Mouse (Mus musculus): ENCODE measurements around the gene Pam16. TPM values are rescaled to one million over a fixed set of nuclear protein-coding genes. Genes with fewer than 3 reads are reported as not detected.
A peak's percentile ranks its signal among the peaks of the same experiment; 100 is the strongest.

Gene Pam16
- polyA plus RNA-seq, 1 experiment from 2014 or later: 94.8 TPM

- 92% methylated on average over 6 of the region's 6 CpGs for WGBS
- no peaks in the 10 kb centered on the region for H3K9me3 ChIP-seq (replicated peaks)
- H3K27ac ChIP-seq (replicated peaks): no peak overlapping the region
- H3K27me3 ChIP-seq (ENCODE audit: low read depth, poor library complexity, severe bottlenecking): no peaks in the 10 kb centered on the region
- no peak overlapping the region for H3K4me3 ChIP-seq
- no peak for DNase-seq (ENCODE audit: low spot score)
- H3K4me1 ChIP-seq: peaks cover 23% of the 10 kb centered on the region
- H3K36me3 ChIP-seq: peaks cover 11% of the 10 kb centered on the region
Measured at GRCm38 (mm10) chr16:4627105-4627504, 2.3 kb upstream of the Pam16 start.

GRCm38 (mm10) chr16:4624074-4624473 is 714 bp downstream of the Pam16 start:
- Histone ChIP-seq H3K36me3 (peaks cover 19% of the 10 kb centered on the region), H3K27me3 (ENCODE audit: low read depth, poor library complexity, severe bottlenecking) (no peaks in the 10 kb centered on the region), H3K9me3 (replicated peaks) (no peaks in the 10 kb centered on the region), H3K4me1 (peaks cover 23% of the 10 kb centered on the region), H3K27ac (replicated peaks) (peak overlapping the region; percentile 89), H3K4me3 (peak overlapping the region; percentile 83)
- DNase-seq (ENCODE audit: low spot score): no peak
- 25% methylated on average over 9 of the region's 9 CpGs for WGBS

- Histone ChIP-seq H3K4me3 (no peak overlapping the region), H3K36me3 (peaks cover 85% of the 10 kb centered on the region)
Measured at GRCm38 (mm10) chr16:4616829-4617228, 8.0 kb downstream of the Pam16 start.

GRCm38 (mm10) chr16:4615297-4615696 is 9.5 kb downstream of the Pam16 start:
- H3K4me3 ChIP-seq: no peak overlapping the region
- H3K27me3 ChIP-seq (ENCODE audit: low read depth, poor library complexity, severe bottlenecking): no peaks in the 10 kb centered on the region
- no peak for DNase-seq (ENCODE audit: low spot score)
- no peaks in the 10 kb centered on the region for H3K9me3 ChIP-seq (replicated peaks)
- H3K27ac ChIP-seq (replicated peaks): no peak overlapping the region
- 96% methylated on average over 1 of the region's 1 CpGs for WGBS
- no peaks in the 10 kb centered on the region for H3K4me1 ChIP-seq
- H3K36me3 ChIP-seq: peaks cover 98% of the 10 kb centered on the region

More at GRCm38 (mm10) chr16:4616829-4617228, 8.0 kb downstream of the Pam16 start:
- Histone ChIP-seq H3K27me3 (ENCODE audit: low read depth, poor library complexity, severe bottlenecking) (no peaks in the 10 kb centered on the region), H3K9me3 (replicated peaks) (no peaks in the 10 kb centered on the region), H3K27ac (replicated peaks) (no peak overlapping the region), H3K4me1 (no peaks in the 10 kb centered on the region)
- DNase-seq (ENCODE audit: low spot score): no peak
- 86% methylated on average over 4 of the region's 4 CpGs for WGBS

GRCm38 (mm10) chr16:4614639-4615038 is 10.1 kb downstream of the Pam16 start:
- no peaks in the 10 kb centered on the region for H3K4me1 ChIP-seq
- peaks cover 98% of the 10 kb centered on the region for H3K36me3 ChIP-seq
- no peak for DNase-seq (ENCODE audit: low spot score)
- H3K9me3 ChIP-seq (replicated peaks): no peaks in the 10 kb centered on the region
- H3K4me3 ChIP-seq: no peak overlapping the region
- H3K27me3 ChIP-seq (ENCODE audit: low read depth, poor library complexity, severe bottlenecking): no peaks in the 10 kb centered on the region
- WGBS: 93% methylated on average over 3 of the region's 3 CpGs
- H3K27ac ChIP-seq (replicated peaks): no peak overlapping the region

GRCm38 (mm10) chr16:4613736-4614135 is 11.1 kb downstream of the Pam16 start:
- peaks cover 99% of the 10 kb centered on the region for H3K36me3 ChIP-seq
- 93% methylated on average over 9 of the region's 9 CpGs for WGBS

GRCm38 (mm10) chr16:4611676-4612075 is 13.1 kb downstream of the Pam16 start:
- no peak overlapping the region for H3K27ac ChIP-seq (replicated peaks)
- no peak overlapping the region for H3K4me3 ChIP-seq
- DNase-seq (ENCODE audit: low spot score): no peak
- 93% methylated on average over 7 of the region's 7 CpGs for WGBS
- H3K9me3 ChIP-seq (replicated peaks): no peaks in the 10 kb centered on the region
- H3K36me3 ChIP-seq: peaks cover 84% of the 10 kb centered on the region
- H3K4me1 ChIP-seq: peaks cover 15% of the 10 kb centered on the region
- H3K27me3 ChIP-seq (ENCODE audit: low read depth, poor library complexity, severe bottlenecking): no peaks in the 10 kb centered on the region

More at GRCm38 (mm10) chr16:4613736-4614135, 11.1 kb downstream of the Pam16 start:
- H3K9me3 ChIP-seq (replicated peaks): no peaks in the 10 kb centered on the region
- 0 out of 2 replicates have a peak overlapping the region, but pooled peaks have one; percentile 7 for H3K27ac ChIP-seq (replicated peaks)
- no peak for DNase-seq (ENCODE audit: low spot score)
- no peak overlapping the region for H3K4me3 ChIP-seq
- no peaks in the 10 kb centered on the region for H3K27me3 ChIP-seq (ENCODE audit: low read depth, poor library complexity, severe bottlenecking)
- no peaks in the 10 kb centered on the region for H3K4me1 ChIP-seq

- H3K36me3 ChIP-seq: peaks cover 79% of the 10 kb centered on the region
- H3K27ac ChIP-seq (replicated peaks): no peak overlapping the region
- H3K4me3 ChIP-seq: no peak overlapping the region
- no peak for DNase-seq (ENCODE audit: low spot score)
- H3K4me1 ChIP-seq: peaks cover 20% of the 10 kb centered on the region
- H3K9me3 ChIP-seq (replicated peaks): no peaks in the 10 kb centered on the region
- no peaks in the 10 kb centered on the region for H3K27me3 ChIP-seq (ENCODE audit: low read depth, poor library complexity, severe bottlenecking)
- 96% methylated on average over 5 of the region's 5 CpGs for WGBS
Measured at GRCm38 (mm10) chr16:4611193-4611592, 13.6 kb downstream of the Pam16 start.

GRCm38 (mm10) chr16:4608532-4609059 is 16.2 kb downstream of the Pam16 start:
- H3K36me3 ChIP-seq: peaks cover 53% of the 10 kb centered on the region
- WGBS: 88% methylated on average over 19 of the region's 19 CpGs

GRCm38 (mm10) chr16:4607818-4608531 is 16.8 kb downstream of the Pam16 start:
- 63% methylated on average over 9 of the region's 9 CpGs for WGBS
- Histone ChIP-seq H3K27ac (replicated peaks) (no peak overlapping the region), H3K9me3 (replicated peaks) (no peaks in the 10 kb centered on the region), H3K4me1 (peaks cover 52% of the 10 kb centered on the region), H3K36me3 (peaks cover 47% of the 10 kb centered on the region), H3K4me3 (no peak overlapping the region), H3K27me3 (ENCODE audit: low read depth, poor library complexity, severe bottlenecking) (no peaks in the 10 kb centered on the region)
- DNase-seq (ENCODE audit: low spot score): peak; percentile 77

More at GRCm38 (mm10) chr16:4608532-4609059, 16.2 kb downstream of the Pam16 start:
- DNase-seq (ENCODE audit: low spot score): no peak
- H3K27ac ChIP-seq (replicated peaks): no peak overlapping the region
- H3K4me1 ChIP-seq: peaks cover 46% of the 10 kb centered on the region
- no peaks in the 10 kb centered on the region for H3K27me3 ChIP-seq (ENCODE audit: low read depth, poor library complexity, severe bottlenecking)
- no peaks in the 10 kb centered on the region for H3K9me3 ChIP-seq (replicated peaks)
- H3K4me3 ChIP-seq: no peak overlapping the region

- Histone ChIP-seq H3K4me3 (no peak overlapping the region), H3K9me3 (replicated peaks) (no peaks in the 10 kb centered on the region), H3K4me1 (peaks cover 67% of the 10 kb centered on the region), H3K36me3 (peaks cover 33% of the 10 kb centered on the region), H3K27me3 (ENCODE audit: low read depth, poor library complexity, severe bottlenecking) (no peaks in the 10 kb centered on the region), H3K27ac (replicated peaks) (peak overlapping the region; percentile 72)
- 48% methylated on average over 5 of the region's 5 CpGs for WGBS
- no peak for DNase-seq (ENCODE audit: low spot score)
Measured at GRCm38 (mm10) chr16:4606431-4607084, 18.2 kb downstream of the Pam16 start.

GRCm38 (mm10) chr16:4605514-4606131 is 19.2 kb downstream of the Pam16 start:
- H3K27ac ChIP-seq (replicated peaks): peak overlapping the region; percentile 72
- WGBS: 59% methylated on average over 13 of the region's 13 CpGs
- H3K36me3 ChIP-seq: peaks cover 24% of the 10 kb centered on the region
- no peaks in the 10 kb centered on the region for H3K9me3 ChIP-seq (replicated peaks)
- peak overlapping the region; percentile 1; the same call in 1 of the 2 replicates for H3K4me3 ChIP-seq
- H3K27me3 ChIP-seq (ENCODE audit: low read depth, poor library complexity, severe bottlenecking): no peaks in the 10 kb centered on the region
- peaks cover 76% of the 10 kb centered on the region for H3K4me1 ChIP-seq
- no peak for DNase-seq (ENCODE audit: low spot score)
